Mouse (Mus musculus): ENCODE data around the gene Kirrel.

GRCm38 (mm10) chr3:87196637-87197036 is 22.1 kb upstream of the Kirrel start:
- TF ChIP-seq CTCF (IDR thresholded peaks at IDR 0.05 in 2 of 3, conservative IDR thresholded peaks at IDR 0.05 in 1 of 3; ENCODE audit: control insufficient read depth in 1 of 3, insufficient read depth in 1 of 3, low read depth in 2 of 3, low read length in 3 of 3, poor library complexity in 1 of 3, severe bottlenecking in 1 of 3) (no peak), POLR2A (IDR thresholded peaks at IDR 0.05; ENCODE audit: control insufficient read depth in 1 of 2, insufficient read depth in 1 of 2, low read depth in 1 of 2, low read length in 2 of 2, poor library complexity in 1 of 2) (no peak)

Measured in MEL (cell line).